23 mouse cellular contexts compared by ENCODE assay signal in the genomic region with DNA sequence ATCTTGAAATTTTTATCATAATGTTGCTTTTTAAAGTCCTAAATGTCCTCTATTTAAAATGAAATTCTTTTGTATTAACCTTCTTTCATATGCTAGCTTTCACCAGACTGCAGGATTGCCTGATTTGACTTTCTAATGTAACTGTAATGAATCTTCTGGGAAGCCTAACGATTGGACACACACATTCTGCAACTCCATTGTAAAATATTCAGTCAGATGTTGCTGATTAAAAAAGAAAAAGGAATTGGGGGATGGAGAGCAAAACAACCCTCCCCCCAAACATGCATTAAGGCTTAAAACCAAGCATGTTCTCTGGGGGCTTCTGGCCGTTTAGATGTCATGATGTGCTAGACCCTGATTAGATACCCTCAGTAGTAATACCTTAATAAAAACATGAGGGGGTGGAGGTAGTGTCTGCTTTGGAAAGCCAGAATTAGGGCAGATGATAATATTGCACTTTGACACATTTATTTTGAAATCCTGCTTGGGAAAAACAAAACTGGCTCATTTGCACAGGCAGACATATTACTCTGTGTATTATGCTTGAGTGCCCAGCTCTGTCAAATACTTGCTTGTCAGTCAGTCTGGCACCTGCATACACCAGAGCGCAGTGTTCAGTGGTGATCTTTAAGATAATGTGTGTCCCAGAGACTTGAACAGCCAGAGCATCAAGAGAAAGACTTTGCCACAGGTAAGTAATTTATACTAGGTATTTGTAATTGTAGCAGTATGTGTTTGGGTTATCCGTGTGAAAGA. TPM values are rescaled to one million over a fixed set of nuclear protein-coding genes. Genes with fewer than 3 reads are reported as not detected.
A peak's percentile ranks its signal among the peaks of the same experiment; 100 is the strongest.
DNase-seq lines count a peak whose midpoint lies in the region; ATAC-seq and TF ChIP-seq lines count a peak whose summit lies in the region.
"Had no signal": no experiment of that assay in that cellular context is flagged by ENCODE, and none has a peak within 500 bp of the region (broad histone marks: within the 10 kb centered on the region; RNA-seq: fewer than 3 reads in every experiment).

No protein-coding gene starts in this region.

- H3K4me1 ChIP-seq in intestine, embryonic 14.5 days (replicated peaks; ENCODE audit: control insufficient read depth, insufficient read depth, low read length): peaks cover 4% of the 10 kb centered on the region; the same call in 1 of the 2 replicates
- H3K4me1 ChIP-seq in intestine, postnatal 0 days (replicated peaks; ENCODE audit: control insufficient read depth, insufficient read depth, low read length): no peaks in the 10 kb centered on the region
- peaks cover 20% of the 10 kb centered on the region for H3K4me1 ChIP-seq in forebrain, embryonic 16.5 days (replicated peaks; ENCODE audit: control insufficient read depth, insufficient read depth, low read length)
- peaks cover 32% of the 10 kb centered on the region for H3K4me1 ChIP-seq in midbrain, embryonic 16.5 days (ENCODE audit: control insufficient read depth, insufficient read depth, low read length)
- H3K4me1 ChIP-seq in limb, embryonic 10.5 days: no peaks in the 10 kb centered on the region; the same call in 1 of the 2 replicates
- H3K4me1 ChIP-seq: stomach, embryonic 15.5 days had no signal

- no peaks in the 10 kb centered on the region for H3K9me3 ChIP-seq in intestine, embryonic 14.5 days (ENCODE audit: control insufficient read depth, low read length)
- H3K9me3 ChIP-seq in intestine, postnatal 0 days (ENCODE audit: control insufficient read depth): no peaks in the 10 kb centered on the region
- H3K9me3 ChIP-seq in forebrain, embryonic 16.5 days (ENCODE audit: control insufficient read depth, low read length): no peaks in the 10 kb centered on the region
- H3K9me3 ChIP-seq in midbrain, embryonic 16.5 days (replicated peaks; ENCODE audit: control insufficient read depth, low read length, poor library complexity, severe bottlenecking): no peaks in the 10 kb centered on the region
- H3K9me3 ChIP-seq in limb, embryonic 10.5 days (replicated peaks): no peaks in the 10 kb centered on the region
- H3K9me3 ChIP-seq: embryonic facial prominence, embryonic 13.5 days; stomach, embryonic 15.5 days had no signal

- 78% methylated on average over 4 of the region's 4 CpGs for WGBS in intestine, embryonic 14.5 days
- WGBS in intestine, postnatal 0 days: 79% methylated on average over 4 of the region's 4 CpGs
- 32% methylated on average over 4 of the region's 4 CpGs for WGBS in forebrain, embryonic 16.5 days
- 35% methylated on average over 4 of the region's 4 CpGs for WGBS in midbrain, embryonic 16.5 days
- WGBS in limb, embryonic 10.5 days: 85% methylated on average over 4 of the region's 4 CpGs

- no peaks in the 10 kb centered on the region for H3K27me3 ChIP-seq in intestine, embryonic 14.5 days (replicated peaks; ENCODE audit: control insufficient read depth, insufficient read depth, low read length)
- H3K27me3 ChIP-seq in intestine, postnatal 0 days (replicated peaks; ENCODE audit: control insufficient read depth, insufficient read depth, low read length): no peaks in the 10 kb centered on the region
- no peaks in the 10 kb centered on the region for H3K27me3 ChIP-seq in forebrain, embryonic 16.5 days (replicated peaks; ENCODE audit: control insufficient read depth, insufficient read depth, low read length)
- no peaks in the 10 kb centered on the region for H3K27me3 ChIP-seq in midbrain, embryonic 16.5 days (ENCODE audit: control insufficient read depth, insufficient read depth, low read depth, low read length)
- no peaks in the 10 kb centered on the region for H3K27me3 ChIP-seq in limb, embryonic 10.5 days (ENCODE audit: low read depth, poor library complexity, severe bottlenecking)
- H3K27me3 ChIP-seq: embryonic facial prominence, embryonic 13.5 days; heart, embryonic 13.5 days; Patski; stomach, embryonic 15.5 days had no signal

- no peak overlapping the region for H3K9ac ChIP-seq in intestine, embryonic 14.5 days (ENCODE audit: low read length)
- H3K9ac ChIP-seq in intestine, postnatal 0 days (ENCODE audit: low read depth, low read length): no peak overlapping the region
- no peak overlapping the region for H3K9ac ChIP-seq in forebrain, embryonic 16.5 days (replicated peaks; ENCODE audit: low read depth, low read length)
- H3K9ac ChIP-seq in midbrain, embryonic 16.5 days (ENCODE audit: low read depth, low read length): no peak overlapping the region
- H3K9ac ChIP-seq: embryonic facial prominence, embryonic 13.5 days; heart, embryonic 13.5 days; lung, embryonic 14.5 days; stomach, embryonic 15.5 days had no signal

- TF ChIP-seq CTCF in intestine, postnatal 0 days (IDR thresholded peaks at IDR 0.05; ENCODE audit: low read depth): no peak
- TF ChIP-seq CTCF in brain, embryonic 14.5 days (IDR thresholded peaks at IDR 0.05; ENCODE audit: borderline replicate concordance, extremely low read depth, insufficient read depth, insufficient read length): no peak

- no peak for TF ChIP-seq POLR2A in brain, embryonic 14.5 days (IDR thresholded peaks at IDR 0.05; ENCODE audit: borderline replicate concordance, extremely low read depth, insufficient read depth, insufficient read length, poor library complexity, severe bottlenecking)

- peak; percentile 3 for DNase-seq in intestine, embryonic 14.5 days (ENCODE audit: low spot score)
- DNase-seq in brain, embryonic 14.5 days (ENCODE audit: low read depth): peak; percentile 76
- no peak for DNase-seq in limb, embryonic 10.5 days (ENCODE audit: low spot score)
- DNase-seq in kidney, postnatal 4 days: no peak
- DNase-seq: adrenal gland, postnatal 25 days; cerebellum, adult 9-10 months; heart, postnatal 4 days; kidney, adult 18-20 months; kidney, postnatal 10 days; layer of hippocampus, adult 9-11 months; liver; lung, embryonic 14.5 days; lung, postnatal 4 days; right cerebral cortex, adult 18-20 months; spleen, adult 18-20 months had no signal

- H3K4me2 ChIP-seq in intestine, embryonic 14.5 days (ENCODE audit: low read length): no peak overlapping the region
- H3K4me2 ChIP-seq in intestine, postnatal 0 days (replicated peaks; ENCODE audit: low read depth): no peak overlapping the region
- 0 out of 2 replicates have a peak overlapping the region, but pooled peaks have one; percentile 20 for H3K4me2 ChIP-seq in forebrain, embryonic 16.5 days (ENCODE audit: low read length)
- H3K4me2 ChIP-seq in midbrain, embryonic 16.5 days (ENCODE audit: low read length): 0 out of 2 replicates have a peak overlapping the region, but pooled peaks have one; percentile 12
- H3K4me2 ChIP-seq: embryonic facial prominence, embryonic 13.5 days; heart, embryonic 13.5 days; lung, embryonic 14.5 days; stomach, embryonic 15.5 days had no signal

- no peaks in the 10 kb centered on the region for H3K36me3 ChIP-seq in intestine, embryonic 14.5 days (ENCODE audit: control insufficient read depth, insufficient read depth, low read length)
- no peaks in the 10 kb centered on the region for H3K36me3 ChIP-seq in intestine, postnatal 0 days (ENCODE audit: control insufficient read depth, insufficient read depth)
- no peaks in the 10 kb centered on the region for H3K36me3 ChIP-seq in forebrain, embryonic 16.5 days (ENCODE audit: control insufficient read depth, insufficient read depth)
- no peaks in the 10 kb centered on the region for H3K36me3 ChIP-seq in midbrain, embryonic 16.5 days (ENCODE audit: control insufficient read depth, insufficient read depth, low read length)
- peaks cover 9% of the 10 kb centered on the region for H3K36me3 ChIP-seq in limb, embryonic 10.5 days
- H3K36me3 ChIP-seq: embryonic facial prominence, embryonic 13.5 days; stomach, embryonic 15.5 days had no signal

- ATAC-seq in intestine, embryonic 14.5 days (replicated peaks; ENCODE audit: low FRiP score, low TSS enrichment, low read depth): no peak
- ATAC-seq in intestine, postnatal 0 days: no peak
- ATAC-seq in forebrain, embryonic 16.5 days: peak; percentile 69
- no peak for ATAC-seq in midbrain, embryonic 16.5 days
- ATAC-seq: activated CD4-positive, CD25-positive, alpha-beta regulatory T cell, adult 4 months; Patski had no signal

- H3K4me3 ChIP-seq in intestine, embryonic 14.5 days (ENCODE audit: low read depth, low read length): no peak overlapping the region
- no peak overlapping the region for H3K4me3 ChIP-seq in intestine, postnatal 0 days (ENCODE audit: low read depth, low read length)
- no peak overlapping the region for H3K4me3 ChIP-seq in forebrain, embryonic 16.5 days (replicated peaks; ENCODE audit: low read length)
- no peak overlapping the region for H3K4me3 ChIP-seq in midbrain, embryonic 16.5 days (ENCODE audit: low read depth, low read length)
- H3K4me3 ChIP-seq in limb, embryonic 10.5 days: no peak overlapping the region
- H3K4me3 ChIP-seq: embryonic facial prominence, embryonic 13.5 days; heart, embryonic 13.5 days; stomach, embryonic 15.5 days had no signal

- H3K27ac ChIP-seq in intestine, embryonic 14.5 days (ENCODE audit: low read depth): no peak overlapping the region
- no peak overlapping the region for H3K27ac ChIP-seq in intestine, postnatal 0 days (ENCODE audit: low read depth, low read length)
- peak overlapping the region; percentile 84 for H3K27ac ChIP-seq in forebrain, embryonic 16.5 days (ENCODE audit: low read length)
- peak overlapping the region; percentile 62 for H3K27ac ChIP-seq in midbrain, embryonic 16.5 days (ENCODE audit: low read length)
- no peak overlapping the region for H3K27ac ChIP-seq in limb, embryonic 10.5 days
- H3K27ac ChIP-seq: embryonic facial prominence, embryonic 13.5 days; heart, embryonic 13.5 days; stomach, embryonic 15.5 days had no signal

RNA-seq across cellular contexts. Expression of a gene that starts 52.7 kb away (rescaled TPM):
- 38.0 and 38.1 TPM in 2 replicates for polyA plus RNA-seq in intestine, embryonic 14.5 days (2014; fragmentation: Nextera tagmentation; extraction: Ambion mirVana)
- polyA plus RNA-seq in intestine, postnatal 0 days (2015; fragmentation: Nextera tagmentation; extraction: Ambion mirVana): 20.7 and 22.4 TPM in 2 replicates
- 37.3 and 82.1 TPM in 2 replicates for polyA plus RNA-seq in brain, embryonic 14.5 days (2012; rRNA removed)
- 25.2 and 34.5 TPM in 2 replicates for polyA plus RNA-seq in forebrain, embryonic 16.5 days (2015; fragmentation: Nextera tagmentation; extraction: Ambion mirVana)
- polyA plus RNA-seq in midbrain, embryonic 16.5 days (2015; fragmentation: Nextera tagmentation; extraction: Ambion mirVana): 29.0 and 31.2 TPM in 2 replicates
- 34.0 and 40.3 TPM in 2 replicates for polyA plus RNA-seq in limb, embryonic 10.5 days (2016; fragmentation: Nextera tagmentation; extraction: Ambion mirVana)

Comparison
In these comparisons a context has a peak if more than half of its experiments do, and no peak if none do; other contexts are left out.
1. DNase-seq: peak in intestine, embryonic 14.5 days (single experiment) and brain, embryonic 14.5 days (single experiment); none in limb, embryonic 10.5 days (single experiment) and kidney, postnatal 4 days (0 of 2).
2. H3K27ac ChIP-seq: peak in forebrain, embryonic 16.5 days (single experiment) and midbrain, embryonic 16.5 days (single experiment); none in intestine, embryonic 14.5 days (single experiment), intestine, postnatal 0 days (single experiment) and limb, embryonic 10.5 days (single experiment).
3. H3K4me2 ChIP-seq: peak in forebrain, embryonic 16.5 days (single experiment) and midbrain, embryonic 16.5 days (single experiment); none in intestine, embryonic 14.5 days (single experiment) and intestine, postnatal 0 days (single experiment).